Mouse (Mus musculus): ENCODE data around the gene Fmo3. TPM values are rescaled to one million over a fixed set of nuclear protein-coding genes. Genes with fewer than 3 reads are reported as not detected.

Fmo3 gene
- polyA plus RNA-seq (2012; rRNA removed): 0.18 and 0.19 TPM in 2 replicates

- Histone ChIP-seq H3K27ac (ENCODE audit: insufficient read depth, low read depth, low read length) (no peak within 1 kb of the TSS), H3K27me3 (replicated peaks; ENCODE audit: control insufficient read depth, insufficient read depth, low read length) (no peaks in the 10 kb centered on the region), H3K36me3 (ENCODE audit: control insufficient read depth, insufficient read depth, low read length) (no peaks in the 10 kb centered on the region), H3K4me1 (ENCODE audit: control insufficient read depth, insufficient read depth, low read length) (peaks cover 4% of the 10 kb centered on the region; the same call in 1 of the 2 replicates), H3K4me3 (ENCODE audit: insufficient read depth, low read depth, low read length) (no peak within 1 kb of the TSS)
- WGBS: 89% methylated on average over 1 of the region's 1 CpGs
- DNase-seq: no peak
- TF ChIP-seq POLR2A (IDR thresholded peaks at IDR 0.05; ENCODE audit: low read depth, low read length) (no peak), CTCF (conservative IDR thresholded peaks at IDR 0.05; ENCODE audit: insufficient read depth, insufficient read length, low read depth, low read length) (no peak)
Measured at GRCm38 (mm10) chr1:162984428-162984827, at the start of gene Fmo3. Fmo3 (minus strand) TSS chr1:162984528.

GRCm38 (mm10) chr1:163023075-163023474, 38.7 kb upstream of the Fmo3 start:
- Histone ChIP-seq H3K4me3 (ENCODE audit: insufficient read depth, low read depth, low read length) (no peak overlapping the region), H3K27me3 (replicated peaks; ENCODE audit: control insufficient read depth, insufficient read depth, low read length) (no peaks in the 10 kb centered on the region), H3K36me3 (ENCODE audit: control insufficient read depth, insufficient read depth, low read length) (no peaks in the 10 kb centered on the region), H3K4me1 (ENCODE audit: control insufficient read depth, insufficient read depth, low read length) (no peaks in the 10 kb centered on the region), H3K27ac (ENCODE audit: insufficient read depth, low read depth, low read length) (no peak overlapping the region)
- TF ChIP-seq CTCF (conservative IDR thresholded peaks at IDR 0.05; ENCODE audit: insufficient read depth, insufficient read length, low read depth, low read length): no peak
- TF ChIP-seq POLR2A (IDR thresholded peaks at IDR 0.05; ENCODE audit: low read depth, low read length): no peak
- DNase-seq: no peak

- Histone ChIP-seq H3K4me1 (ENCODE audit: control insufficient read depth, insufficient read depth, low read length) (no peaks in the 10 kb centered on the region), H3K27ac (ENCODE audit: insufficient read depth, low read depth, low read length) (no peak overlapping the region), H3K4me3 (ENCODE audit: insufficient read depth, low read depth, low read length) (no peak overlapping the region), H3K27me3 (replicated peaks; ENCODE audit: control insufficient read depth, insufficient read depth, low read length) (no peaks in the 10 kb centered on the region), H3K36me3 (ENCODE audit: control insufficient read depth, insufficient read depth, low read length) (no peaks in the 10 kb centered on the region)
- WGBS: 81% methylated on average over 3 of the region's 3 CpGs
- no peak for DNase-seq
- TF ChIP-seq CTCF (conservative IDR thresholded peaks at IDR 0.05; ENCODE audit: insufficient read depth, insufficient read length, low read depth, low read length): no peak
- TF ChIP-seq POLR2A (IDR thresholded peaks at IDR 0.05; ENCODE audit: low read depth, low read length): no peak
Measured at GRCm38 (mm10) chr1:163009220-163009619, 24.9 kb upstream of the Fmo3 start.

- 86% methylated on average over 2 of the region's 2 CpGs for WGBS
- Histone ChIP-seq H3K36me3 (ENCODE audit: control insufficient read depth, insufficient read depth, low read length) (no peaks in the 10 kb centered on the region), H3K4me1 (ENCODE audit: control insufficient read depth, insufficient read depth, low read length) (no peaks in the 10 kb centered on the region), H3K27me3 (replicated peaks; ENCODE audit: control insufficient read depth, insufficient read depth, low read length) (no peaks in the 10 kb centered on the region), H3K4me3 (ENCODE audit: insufficient read depth, low read depth, low read length) (no peak overlapping the region), H3K27ac (ENCODE audit: insufficient read depth, low read depth, low read length) (no peak overlapping the region)
- no peak for TF ChIP-seq CTCF (conservative IDR thresholded peaks at IDR 0.05; ENCODE audit: insufficient read depth, insufficient read length, low read depth, low read length)
- no peak for TF ChIP-seq POLR2A (IDR thresholded peaks at IDR 0.05; ENCODE audit: low read depth, low read length)
- no peak for DNase-seq
Measured at GRCm38 (mm10) chr1:163003496-163003895, 19.2 kb upstream of the Fmo3 start.

GRCm38 (mm10) chr1:163001271-163001829, 17.0 kb upstream of the Fmo3 start:
- DNase-seq: no peak
- WGBS: 74% methylated on average over 4 of the region's 4 CpGs
- H3K27me3 ChIP-seq (replicated peaks; ENCODE audit: control insufficient read depth, insufficient read depth, low read length): no peaks in the 10 kb centered on the region
- no peaks in the 10 kb centered on the region for H3K4me1 ChIP-seq (ENCODE audit: control insufficient read depth, insufficient read depth, low read length)
- H3K27ac ChIP-seq (ENCODE audit: insufficient read depth, low read depth, low read length): no peak overlapping the region
- no peak overlapping the region for H3K4me3 ChIP-seq (ENCODE audit: insufficient read depth, low read depth, low read length)
- TF ChIP-seq POLR2A (IDR thresholded peaks at IDR 0.05; ENCODE audit: low read depth, low read length): no peak
- TF ChIP-seq CTCF (conservative IDR thresholded peaks at IDR 0.05; ENCODE audit: insufficient read depth, insufficient read length, low read depth, low read length): no peak
- H3K36me3 ChIP-seq (ENCODE audit: control insufficient read depth, insufficient read depth, low read length): no peaks in the 10 kb centered on the region

- peak; percentile 77 for DNase-seq
- 50% methylated on average over 3 of the region's 3 CpGs for WGBS
- Histone ChIP-seq H3K36me3 (ENCODE audit: control insufficient read depth, insufficient read depth, low read length) (no peaks in the 10 kb centered on the region), H3K4me1 (ENCODE audit: control insufficient read depth, insufficient read depth, low read length) (peaks cover 4% of the 10 kb centered on the region; the same call in 1 of the 2 replicates), H3K27ac (ENCODE audit: insufficient read depth, low read depth, low read length) (no peak overlapping the region), H3K27me3 (replicated peaks; ENCODE audit: control insufficient read depth, insufficient read depth, low read length) (no peaks in the 10 kb centered on the region), H3K4me3 (ENCODE audit: insufficient read depth, low read depth, low read length) (no peak overlapping the region)
- TF ChIP-seq POLR2A (IDR thresholded peaks at IDR 0.05; ENCODE audit: low read depth, low read length): no peak
- no peak for TF ChIP-seq CTCF (conservative IDR thresholded peaks at IDR 0.05; ENCODE audit: insufficient read depth, insufficient read length, low read depth, low read length)
Measured at GRCm38 (mm10) chr1:162987546-162987945, 3.2 kb upstream of the Fmo3 start.

GRCm38 (mm10) chr1:162986777-162987176, 2.4 kb upstream of the Fmo3 start:
- H3K36me3 ChIP-seq (ENCODE audit: control insufficient read depth, insufficient read depth, low read length): no peaks in the 10 kb centered on the region
- no peaks in the 10 kb centered on the region for H3K27me3 ChIP-seq (replicated peaks; ENCODE audit: control insufficient read depth, insufficient read depth, low read length)
- no peak for TF ChIP-seq POLR2A (IDR thresholded peaks at IDR 0.05; ENCODE audit: low read depth, low read length)
- TF ChIP-seq CTCF (conservative IDR thresholded peaks at IDR 0.05; ENCODE audit: insufficient read depth, insufficient read length, low read depth, low read length): no peak
- 52% methylated on average over 1 of the region's 1 CpGs for WGBS
- H3K4me3 ChIP-seq (ENCODE audit: insufficient read depth, low read depth, low read length): no peak overlapping the region
- peaks cover 4% of the 10 kb centered on the region; the same call in 1 of the 2 replicates for H3K4me1 ChIP-seq (ENCODE audit: control insufficient read depth, insufficient read depth, low read length)
- no peak overlapping the region for H3K27ac ChIP-seq (ENCODE audit: insufficient read depth, low read depth, low read length)
- DNase-seq: peak; percentile 59
